Mouse (Mus musculus): ENCODE results near the gene Cpeb3. TPM values are rescaled to one million over a fixed set of nuclear protein-coding genes. Genes with fewer than 3 reads are reported as not detected.
A peak's percentile ranks its signal among the peaks of the same experiment; 100 is the strongest.
"Not testable (repeated sequence)": the region's sequence is repeated elsewhere in the genome, so short reads cannot be mapped to it uniquely, and the experiment has no call there.

The Cpeb3 gene
- total RNA-seq (2021) = 10 to 100 TPM; 36.7 to 38.6 TPM

- peak; percentile 31 for DNase-seq
- intact Hi-C loops (cut with DNase I) = loop anchor here (5.0 kb wide), 2 partner anchors 36 to 156 kb away; no protein-coding TSS in a partner anchor
Measured at GRCm38 (mm10) chr19:37208176-37208755, at the start of gene Cpeb3. Gene Cpeb3, minus strand, starts transcription at chr19:37208601.

DNA sequence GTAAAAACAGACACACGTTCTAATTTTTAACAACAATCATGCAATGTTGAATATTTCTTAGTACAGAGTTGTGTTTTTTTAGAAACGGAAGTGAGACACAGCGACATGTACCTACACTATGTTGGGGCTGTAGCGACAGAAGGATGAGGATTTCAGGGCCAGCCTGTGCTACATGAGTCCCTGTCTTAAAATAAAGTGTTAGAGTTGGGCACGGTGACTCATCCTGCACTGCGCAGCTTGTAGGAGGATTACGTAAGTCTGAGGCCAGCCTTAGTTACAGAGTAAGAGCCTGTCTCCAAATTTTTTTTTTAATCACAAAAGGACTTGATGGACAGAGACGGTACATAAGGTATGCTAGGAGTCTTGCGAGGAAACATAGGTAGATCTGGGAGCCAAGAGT lies 46.9 kb upstream of the Cpeb3 start:
- DNase-seq = no peak
- intact Hi-C loops (cut with DNase I) = no loop called here

GRCm38 (mm10) chr19:37252104-37252503 lies 43.7 kb upstream of the Cpeb3 start:
- intact Hi-C loops (cut with DNase I) = no loop called here
- DNase-seq = peak; percentile 24

DNA sequence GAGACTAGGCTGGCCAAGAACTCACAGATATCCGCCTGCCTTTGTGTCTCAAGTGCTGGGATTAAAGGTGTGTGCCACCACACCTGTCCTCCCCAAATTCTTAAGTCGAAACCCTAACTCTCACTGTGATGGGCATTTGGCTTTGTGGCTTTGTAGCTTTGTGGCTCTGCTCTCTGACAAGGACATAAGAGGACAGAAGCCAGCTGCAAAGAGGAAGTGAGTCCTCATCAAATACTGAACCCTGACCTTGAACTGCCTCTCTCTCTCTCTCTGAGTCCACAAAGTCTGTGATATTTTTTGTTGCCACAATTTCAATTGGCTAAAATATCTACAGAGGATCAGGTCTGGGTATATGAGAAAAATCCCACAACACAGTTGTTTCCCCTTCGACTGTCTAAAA lies 39.8 kb upstream of the Cpeb3 start:
- intact Hi-C loops (cut with DNase I) = no loop called here

GRCm38 (mm10) chr19:37246859-37247258 lies 38.5 kb upstream of the Cpeb3 start:
- intact Hi-C loops (cut with DNase I) = no loop called here
- no peak for DNase-seq

More for the DNA sequence above, 39.8 kb upstream of the Cpeb3 start:
- no peak for DNase-seq

DNA sequence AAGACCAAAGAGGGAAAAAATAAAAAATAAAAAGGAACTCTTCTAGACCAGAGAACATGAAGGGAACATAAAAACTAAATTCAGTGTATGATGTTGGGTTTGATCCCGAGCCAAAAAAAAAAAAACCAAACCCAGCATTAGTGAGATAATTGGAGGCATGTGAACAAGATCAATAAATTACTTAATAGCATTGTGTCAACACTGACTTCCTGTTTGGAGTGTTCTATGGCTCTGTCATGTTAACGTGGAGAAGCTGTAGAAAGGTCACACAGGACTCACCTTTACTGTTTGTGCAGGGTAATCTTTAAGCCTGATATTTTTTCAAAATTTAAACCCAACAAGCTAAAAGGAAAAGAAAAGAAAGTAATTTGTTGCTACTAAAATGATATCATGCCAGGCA lies 34.3 kb upstream of the Cpeb3 start:
- DNase-seq = no peak
- intact Hi-C loops (cut with DNase I) = no loop called here

DNA sequence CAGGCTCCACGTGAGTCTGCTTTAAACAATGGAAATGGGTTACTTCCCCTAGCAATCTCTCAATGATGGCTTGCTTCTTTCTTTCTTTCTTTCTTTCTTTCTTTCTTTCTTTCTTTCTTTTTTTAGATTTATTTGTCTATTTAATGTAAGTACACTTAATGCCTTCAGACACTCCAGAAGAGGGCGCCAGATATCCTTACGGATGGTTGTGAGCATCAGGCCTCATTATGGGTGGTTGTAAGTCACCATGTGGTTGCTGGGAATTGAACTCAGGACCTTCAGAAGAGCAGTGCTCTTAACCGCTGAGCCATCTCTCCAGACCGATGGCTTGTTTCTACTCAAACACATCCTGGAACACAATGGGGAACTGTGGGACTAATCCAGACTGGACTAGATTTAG lies 32.8 kb upstream of the Cpeb3 start:
- DNase-seq = no peak
- intact Hi-C loops (cut with DNase I) = no loop called here

DNA sequence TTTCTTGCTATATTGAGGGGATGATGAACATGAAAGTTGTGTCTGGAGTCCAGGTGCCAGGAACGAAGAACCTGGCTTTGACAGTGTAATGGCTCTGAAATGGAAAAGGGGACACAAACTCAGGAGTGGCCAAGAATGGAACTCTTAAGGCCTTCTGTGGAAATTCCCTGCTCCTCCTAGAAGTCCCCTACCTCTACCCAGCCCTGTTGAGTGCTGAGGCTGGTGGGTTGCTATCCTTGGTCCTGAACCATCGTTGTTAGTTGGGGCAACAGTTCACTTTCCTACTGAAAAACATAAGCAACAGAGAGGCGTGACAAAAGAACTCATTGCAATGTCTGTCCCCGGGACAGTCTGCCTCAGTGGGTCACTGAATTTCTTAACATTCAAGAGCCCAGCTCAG lies 30.7 kb upstream of the Cpeb3 start:
- intact Hi-C loops (cut with DNase I) = loop anchor here (5.0 kb wide), 1 partner anchor 272 kb away; no protein-coding TSS in a partner anchor
- DNase-seq = no peak

DNA sequence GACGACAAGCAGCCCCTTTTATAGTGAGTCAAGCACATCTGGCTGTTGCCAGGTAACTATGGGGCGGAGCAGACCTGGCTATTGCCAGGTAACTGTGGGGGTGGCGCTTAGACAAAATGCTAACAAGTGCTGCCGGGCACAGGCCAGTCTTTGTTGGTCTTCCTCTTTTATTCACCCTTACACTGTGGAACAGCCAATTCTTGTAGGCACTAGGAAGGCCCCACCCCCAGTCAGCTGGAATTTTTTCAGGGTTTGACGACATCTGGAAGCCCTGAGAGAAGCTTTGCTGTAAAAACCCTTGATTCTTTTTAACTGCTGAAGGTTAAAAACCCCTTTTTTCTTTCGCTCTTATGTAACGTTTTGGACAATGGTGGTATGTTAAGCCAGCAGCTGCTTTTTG lies 30.2 kb upstream of the Cpeb3 start:
- DNase-seq = no peak
- intact Hi-C loops (cut with DNase I) = loop anchor here (5.0 kb wide), 1 partner anchor 271 kb away; no protein-coding TSS in a partner anchor

- intact Hi-C loops (cut with DNase I) = loop anchor here (5.0 kb wide), 1 partner anchor 271 kb away; no protein-coding TSS in a partner anchor
- no peak for DNase-seq
Measured at GRCm38 (mm10) chr19:37237712-37238437, 29.5 kb upstream of the Cpeb3 start.

GRCm38 (mm10) chr19:37237306-37237705 lies 28.9 kb upstream of the Cpeb3 start:
- no peak for DNase-seq
- intact Hi-C loops (cut with DNase I) = loop anchor here (5.0 kb wide), 1 partner anchor 270 kb away; no protein-coding TSS in a partner anchor

- intact Hi-C loops (cut with DNase I) = loop anchor here (5.0 kb wide), 1 partner anchor 269 kb away; no protein-coding TSS in a partner anchor
- peak; percentile 26 for DNase-seq
Measured at GRCm38 (mm10) chr19:37235818-37236217, 27.4 kb upstream of the Cpeb3 start.

DNA sequence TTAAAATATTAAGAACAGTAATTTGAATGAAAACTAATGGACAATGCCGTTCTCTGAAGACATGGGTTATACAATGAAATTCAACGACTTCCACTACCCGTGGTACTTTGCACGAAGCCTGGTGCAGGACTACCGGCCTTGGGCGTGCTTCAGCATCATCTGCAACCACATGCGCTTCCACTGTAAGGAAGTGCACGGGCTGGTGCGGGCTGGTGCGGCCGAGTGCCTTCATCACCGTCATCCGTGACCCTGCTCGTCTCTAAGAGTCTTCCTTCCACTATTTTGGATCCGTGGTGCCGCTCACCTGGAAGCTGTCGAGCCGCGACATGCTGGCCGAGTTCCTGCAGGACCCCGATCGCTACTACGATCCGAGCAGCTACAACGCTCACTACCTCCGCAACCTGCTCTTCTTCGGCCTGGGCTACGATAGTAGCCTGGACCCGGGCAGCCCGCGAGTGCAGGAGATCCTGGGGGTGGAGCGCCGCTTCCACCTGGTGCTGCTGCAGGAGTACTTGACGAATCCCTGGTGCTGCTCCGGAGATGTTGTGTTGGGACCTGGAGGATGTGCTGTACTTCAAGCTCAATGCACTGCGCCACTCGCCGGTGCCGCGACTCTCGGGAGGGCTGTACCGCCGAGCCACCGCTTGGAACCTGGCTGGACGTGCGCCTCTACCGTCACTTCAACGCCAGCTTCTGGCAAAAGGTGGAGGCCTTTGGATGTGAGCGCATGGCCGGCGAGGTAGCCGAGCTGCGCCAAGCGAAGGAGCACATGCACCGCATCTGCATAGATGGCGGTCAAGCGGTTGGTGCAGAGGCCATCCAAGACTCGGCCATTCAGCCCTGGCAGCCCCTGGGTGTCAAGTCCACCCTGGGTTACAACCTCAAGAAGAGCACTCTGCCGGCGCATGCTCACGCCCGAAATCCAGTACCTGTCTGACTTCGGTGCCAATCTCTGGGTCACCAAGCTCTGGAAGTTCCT lies 25.4 kb upstream of the Cpeb3 start:
- peak; percentile 11 for DNase-seq
- intact Hi-C loops (cut with DNase I) = no loop called here

- intact Hi-C loops (cut with DNase I); DNase-seq: not testable (repeated sequence)
Measured at GRCm38 (mm10) chr19:37232598-37232997, 24.2 kb upstream of the Cpeb3 start.

DNA sequence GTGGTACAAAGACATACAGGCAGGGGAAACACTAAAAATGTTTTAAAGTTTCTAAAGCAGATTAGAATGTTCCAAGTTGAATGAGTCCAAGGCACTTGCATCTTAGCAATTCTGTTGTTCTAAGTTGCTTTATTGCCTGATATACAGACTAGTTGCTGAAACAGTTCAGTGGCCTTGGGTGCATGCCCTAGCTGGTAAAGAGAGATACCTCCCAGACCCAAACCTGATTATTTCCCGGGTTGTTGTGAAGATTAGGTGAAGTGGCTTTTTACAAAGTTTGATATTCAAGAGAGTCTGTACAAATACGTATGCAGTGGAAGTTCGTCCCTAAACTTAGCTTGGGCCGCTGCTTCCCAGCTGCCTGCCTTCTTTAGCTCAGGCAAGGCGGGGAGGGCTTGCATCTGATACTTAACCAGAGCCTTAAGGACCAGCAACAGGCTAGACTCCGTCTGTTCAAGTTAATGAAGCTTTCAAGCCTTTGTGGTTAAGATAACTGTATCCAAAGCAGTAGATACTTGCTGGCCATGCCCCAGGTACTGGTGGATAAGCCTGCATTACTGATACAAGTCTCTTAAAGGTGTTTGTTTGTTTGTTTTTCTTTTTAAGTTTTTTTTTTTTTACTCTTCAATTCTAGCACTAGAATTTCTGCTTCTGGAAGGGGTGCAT lies 16.9 kb upstream of the Cpeb3 start:
- DNase-seq = no peak

GRCm38 (mm10) chr19:37214711-37215110 lies 6.3 kb upstream of the Cpeb3 start:
- intact Hi-C loops (cut with DNase I) = no loop called here
- DNase-seq = no peak

More for the DNA sequence above, 16.9 kb upstream of the Cpeb3 start:
- intact Hi-C loops (cut with DNase I) = no loop called here

DNA sequence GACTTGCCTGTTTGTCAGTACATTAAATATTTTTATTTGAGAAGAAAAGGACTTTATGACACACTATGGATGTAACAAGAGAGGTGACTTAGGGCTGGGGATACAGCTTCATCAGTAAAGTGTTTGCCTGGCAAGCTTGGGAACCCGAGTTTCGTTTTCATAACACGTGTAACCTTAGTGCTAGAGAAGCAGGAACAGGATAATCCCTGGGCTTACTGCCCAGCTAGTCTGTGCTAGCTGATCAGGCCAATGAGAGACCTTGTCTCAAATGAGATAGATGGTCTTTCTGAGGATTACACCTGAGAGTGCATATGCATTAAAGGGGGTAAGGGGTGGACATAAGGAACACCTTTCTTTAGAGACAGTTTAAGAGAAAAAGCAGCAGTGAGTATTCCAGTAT lies 3.0 kb upstream of the Cpeb3 start:
- intact Hi-C loops (cut with DNase I) = no loop called here

GRCm38 (mm10) chr19:37210457-37210856 lies 2.1 kb upstream of the Cpeb3 start:
- no peak for DNase-seq
- intact Hi-C loops (cut with DNase I) = no loop called here

More for the DNA sequence above, 3.0 kb upstream of the Cpeb3 start:
- no peak for DNase-seq

DNA sequence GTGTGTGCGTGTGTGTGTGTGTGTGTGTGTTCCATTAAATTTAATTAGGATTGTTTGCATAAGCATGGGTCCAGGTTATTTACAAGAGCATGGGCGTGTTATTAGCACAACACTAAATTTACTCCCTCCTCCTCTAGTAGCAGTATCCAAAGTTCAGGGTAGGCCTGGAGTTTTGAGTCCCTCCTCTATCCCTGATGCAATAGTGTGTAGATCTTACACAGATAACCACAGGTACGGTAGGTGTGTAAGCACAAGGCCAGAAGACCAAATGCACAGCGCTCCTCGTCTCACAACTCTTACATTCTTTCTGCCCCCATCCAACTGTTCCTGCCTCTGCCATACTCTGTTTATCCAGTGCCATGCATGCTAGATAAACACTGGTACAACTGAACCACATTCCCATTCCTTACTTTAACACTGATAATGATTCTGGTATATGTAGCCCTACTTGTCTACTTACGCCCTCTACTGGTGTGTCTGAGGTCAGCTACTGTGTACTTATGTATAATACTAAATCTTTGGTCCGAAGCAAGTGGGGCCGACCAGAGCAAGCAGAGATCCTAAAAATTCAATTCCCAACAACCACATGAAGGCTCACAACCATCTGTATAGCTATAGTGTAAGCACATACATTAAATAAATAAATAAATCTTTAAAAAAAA lies 1.2 kb upstream of the Cpeb3 start:
- intact Hi-C loops (cut with DNase I) = loop anchor here (5.0 kb wide), 2 partner anchors 37 to 157 kb away; no protein-coding TSS in a partner anchor

GRCm38 (mm10) chr19:37208986-37209385 lies 585 bp upstream of the Cpeb3 start:
- DNase-seq = no peak
- intact Hi-C loops (cut with DNase I) = loop anchor here (5.0 kb wide), 2 partner anchors 37 to 157 kb away; no protein-coding TSS in a partner anchor

More for the DNA sequence above, 1.2 kb upstream of the Cpeb3 start:
- DNase-seq = no peak
